Mouse (Mus musculus) MEL (cell line): ENCODE results near the gene Ovca2. TPM values are rescaled to one million over a fixed set of nuclear protein-coding genes. Genes with fewer than 3 reads are reported as not detected.

Experiments
- DNase-seq: peaks from one replicate; pipeline ENCODE4 v3.0.0; 2011; ENCODE audit warnings: low read depth, low spot score
- H3K27ac ChIP-seq: 2 replicates; pipeline ENCODE4 v1.5.1; 2012; ENCODE audit warnings: low read depth, mild to moderate bottlenecking, control low read depth, low read length, moderate library complexity; ENCODE audit not compliant: control insufficient read depth
- H3K27me3 ChIP-seq, 2 experiments: fragments of 150-350 bp in 1 of 2; sonication (generic) in 1 of 2; 2 replicates each; pipeline ENCODE4 v1.6.1; 2012; ENCODE audit warnings: low read length in 2 of 2, mild to moderate bottlenecking in 2 of 2, improper control_type of control experiment in 1 of 2, moderate library complexity in 1 of 2; ENCODE audit not compliant: insufficient read depth in 2 of 2, control insufficient read depth in 1 of 2
- H3K36me3 ChIP-seq, 2 experiments: 2 replicates each; pipeline ENCODE4 v1.6.1; 2012 to 2014; ENCODE audit warnings: low read length in 2 of 2, improper control_type of control experiment in 1 of 2, inconsistent platforms in 1 of 2, mild to moderate bottlenecking in 1 of 2; ENCODE audit not compliant: insufficient read depth in 2 of 2, control insufficient read depth in 1 of 2
- H3K4me1 ChIP-seq, 2 experiments: fragments of 150-350 bp in 1 of 2; sonication (generic) in 1 of 2; 2 replicates each; pipeline ENCODE4 v1.6.1; 2012; ENCODE audit warnings: low read length in 2 of 2, improper control_type of control experiment in 1 of 2, mild to moderate bottlenecking in 1 of 2; ENCODE audit not compliant: insufficient read depth in 2 of 2, control insufficient read depth in 1 of 2
- H3K4me3 ChIP-seq, 2 experiments: fragments of 150-350 bp in 1 of 2; sonication (generic) in 1 of 2; 2 replicates each; pipeline ENCODE4 v1.5.1; 2012; ENCODE audit warnings: low read depth in 2 of 2, low read length in 2 of 2, mild to moderate bottlenecking in 2 of 2, moderate library complexity in 2 of 2, control low read depth in 1 of 2, improper control_type of control experiment in 1 of 2; ENCODE audit not compliant: control insufficient read depth in 1 of 2, insufficient read depth in 1 of 2
- H3K79me2 ChIP-seq: 2 replicates; pipeline ENCODE4 v1.6.1; 2012; ENCODE audit warnings: mild to moderate bottlenecking, low read length, moderate library complexity; ENCODE audit not compliant: control insufficient read depth, poor library complexity, insufficient read depth
- H3K9ac ChIP-seq: 2 replicates; pipeline ENCODE4 v1.6.1; 2012; ENCODE audit warnings: low read depth, mild to moderate bottlenecking, control low read depth, low read length, moderate library complexity; ENCODE audit not compliant: control insufficient read depth, poor library complexity, severe bottlenecking
- H3K9me3 ChIP-seq: fragments of 150-350 bp; sonication (generic); replicated peaks from 2 replicates; pipeline ENCODE4 v1.6.1; 2012; ENCODE audit warnings: mild to moderate bottlenecking, low read length, improper control_type of control experiment, moderate library complexity; ENCODE audit not compliant: insufficient read depth
- CTCF ChIP-seq, 3 experiments: IDR thresholded peaks in 2 of 3; conservative IDR thresholded peaks in 1 of 3; 2 replicates each; pipeline ENCODE4 v1.5.1; 2011 to 2012; ENCODE audit warnings: low read length in 3 of 3, low read depth in 2 of 3, mild to moderate bottlenecking in 2 of 3, improper control_type of control experiment in 1 of 3, inconsistent platforms in 1 of 3, mixed read lengths in 1 of 3, moderate library complexity in 1 of 3; ENCODE audit not compliant: control insufficient read depth in 1 of 3, insufficient read depth in 1 of 3, poor library complexity in 1 of 3, severe bottlenecking in 1 of 3
- EP300 ChIP-seq, 2 experiments: IDR thresholded peaks; 2 replicates each; pipeline ENCODE4 v1.6.1; 2011; ENCODE audit warnings: improper control_type of control experiment in 2 of 2, low read length in 2 of 2, low read depth in 1 of 2, mild to moderate bottlenecking in 1 of 2
- HCFC1 ChIP-seq: IDR thresholded peaks from 2 replicates; pipeline ENCODE4 v1.6.1; 2012; ENCODE audit warnings: low read depth, mild to moderate bottlenecking, inconsistent platforms, low read length, improper control_type of control experiment, moderate library complexity
- JUND ChIP-seq: IDR thresholded peaks from 2 replicates; pipeline ENCODE4 v1.6.1; 2011; ENCODE audit warnings: low read depth, mild to moderate bottlenecking, improper control_type of control experiment, low read length
- KAT2A ChIP-seq: conservative IDR thresholded peaks from 2 replicates; pipeline ENCODE4 v1.6.1; 2012; ENCODE audit warnings: low read depth, low read length, improper control_type of control experiment, inconsistent platforms
- MYC ChIP-seq: IDR thresholded peaks from 2 replicates; pipeline ENCODE4 v1.6.1; 2011; ENCODE audit warnings: low read depth, mild to moderate bottlenecking, low read length, improper control_type of control experiment, moderate library complexity
- NELFE ChIP-seq: IDR thresholded peaks from 2 replicates; pipeline ENCODE4 v1.6.1; 2011; ENCODE audit warnings: low read depth, low read length, improper control_type of control experiment
- POLR2AphosphoS5 ChIP-seq: IDR thresholded peaks from 2 replicates; pipeline ENCODE4 v1.6.1; 2012; ENCODE audit warnings: low read depth, borderline replicate concordance, mild to moderate bottlenecking, inconsistent platforms, low read length, moderate library complexity, mixed read lengths
- RAD21 ChIP-seq: IDR thresholded peaks from 2 replicates; pipeline ENCODE4 v1.6.1; 2011; ENCODE audit warnings: mild to moderate bottlenecking, low read depth, low read length, improper control_type of control experiment
- RCOR1 ChIP-seq: IDR thresholded peaks from 2 replicates; pipeline ENCODE4 v1.6.1; 2012; ENCODE audit warnings: low read depth, mild to moderate bottlenecking, inconsistent platforms, low read length, improper control_type of control experiment
- SMC3 ChIP-seq: IDR thresholded peaks from 2 replicates; pipeline ENCODE4 v1.6.1; 2011; ENCODE audit warnings: low read depth, low read length, improper control_type of control experiment
- TAL1 ChIP-seq: IDR thresholded peaks from 2 replicates; pipeline ENCODE4 v1.6.1; 2012; ENCODE audit warnings: mild to moderate bottlenecking, inconsistent platforms, low read length, moderate library complexity, mixed read lengths
- ZC3H11A ChIP-seq: IDR thresholded peaks from 2 replicates; pipeline ENCODE4 v1.6.1; 2012; ENCODE audit warnings: low read depth, mild to moderate bottlenecking, inconsistent platforms, low read length, improper control_type of control experiment
- polyA plus RNA-seq, 2 experiments: library from polyadenylated mRNA; stranded (reverse) in 1 of 2; unstranded in 1 of 2; fragments of >175 nt in 1 of 2; fragments of >200 nt in 1 of 2; gene quantifications; 2 replicates each; pipeline versions ENCODE4 v1.2.1 to v1.2.4; 2012; ENCODE audit warnings: low replicate concordance in 2 of 2, low read depth in 1 of 2; ENCODE audit not compliant: insufficient read length in 2 of 2, insufficient read depth in 1 of 2, missing spikeins in 1 of 2
- total RNA-seq: library from RNA; depleted of rRNA; stranded (reverse); fragments of 300-350 nt; gene quantifications from 2 replicates; pipeline ENCODE4 v1.2.3, GENCODE M21; 2012

Gene Ovca2
- total and polyA plus RNA-seq, 3 experiments: 23.1 to 33.1 TPM; not detected in 1

DNA sequence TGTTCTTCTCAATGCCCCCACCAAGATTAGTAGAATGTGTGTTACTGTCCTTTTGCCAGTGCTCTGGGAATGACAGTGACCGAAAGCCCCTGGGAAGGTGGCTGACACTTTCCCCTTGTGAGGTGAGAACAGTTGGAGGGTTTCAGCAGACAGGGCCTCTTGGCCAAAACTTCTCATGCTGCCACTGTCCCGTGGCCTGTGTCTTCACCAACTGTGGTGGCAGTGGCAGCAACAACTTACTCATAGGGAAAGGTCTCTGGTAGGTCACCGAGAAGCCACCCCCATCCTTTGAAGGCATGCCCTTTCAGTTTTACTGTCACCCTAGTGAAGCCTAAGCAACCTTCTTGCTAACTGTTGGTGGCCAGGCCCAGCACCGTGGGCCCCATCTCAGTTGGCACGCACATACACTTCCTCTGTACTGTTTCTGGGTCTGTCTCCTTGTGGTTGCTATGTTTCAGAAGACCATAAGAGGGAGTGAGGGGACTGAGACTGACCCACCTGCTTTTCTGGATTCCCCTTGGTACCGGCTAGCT is 24.5 kb downstream of the Ovca2 start:
- peak; percentile 57 for DNase-seq
- H3K4me3 ChIP-seq: no peak overlapping the region
- TF ChIP-seq ZC3H11A (no peak), SMC3 (peak; percentile 26; the same call in 1 of the 2 replicates), RAD21 (peak; percentile 27), CTCF (IDR thresholded peaks at IDR 0.05 in 2 of 3, conservative IDR thresholded peaks at IDR 0.05 in 1 of 3; ENCODE audit: control insufficient read depth in 1 of 3, insufficient read depth in 1 of 3, low read depth in 2 of 3, low read length in 3 of 3, poor library complexity in 1 of 3, severe bottlenecking in 1 of 3) (peak in 2 of 3 experiments; percentile 9 to 34; a peak in 3 of 6 replicates), KAT2A (no peak)
- TF ChIP-seq, all 39 proteins: peak for 3
- H3K36me3 ChIP-seq: peaks cover 7 to 17% of the 10 kb centered on the region in 2 experiments
- H3K9ac ChIP-seq: no peak overlapping the region
- no peaks in the 10 kb centered on the region for H3K27me3 ChIP-seq
- H3K9me3 ChIP-seq: no peaks in the 10 kb centered on the region
- H3K4me1 ChIP-seq: peaks cover 8 to 21% of the 10 kb centered on the region in 2 experiments
- H3K27ac ChIP-seq: no peak overlapping the region
- H3K79me2 ChIP-seq: no peaks in the 10 kb centered on the region

DNA sequence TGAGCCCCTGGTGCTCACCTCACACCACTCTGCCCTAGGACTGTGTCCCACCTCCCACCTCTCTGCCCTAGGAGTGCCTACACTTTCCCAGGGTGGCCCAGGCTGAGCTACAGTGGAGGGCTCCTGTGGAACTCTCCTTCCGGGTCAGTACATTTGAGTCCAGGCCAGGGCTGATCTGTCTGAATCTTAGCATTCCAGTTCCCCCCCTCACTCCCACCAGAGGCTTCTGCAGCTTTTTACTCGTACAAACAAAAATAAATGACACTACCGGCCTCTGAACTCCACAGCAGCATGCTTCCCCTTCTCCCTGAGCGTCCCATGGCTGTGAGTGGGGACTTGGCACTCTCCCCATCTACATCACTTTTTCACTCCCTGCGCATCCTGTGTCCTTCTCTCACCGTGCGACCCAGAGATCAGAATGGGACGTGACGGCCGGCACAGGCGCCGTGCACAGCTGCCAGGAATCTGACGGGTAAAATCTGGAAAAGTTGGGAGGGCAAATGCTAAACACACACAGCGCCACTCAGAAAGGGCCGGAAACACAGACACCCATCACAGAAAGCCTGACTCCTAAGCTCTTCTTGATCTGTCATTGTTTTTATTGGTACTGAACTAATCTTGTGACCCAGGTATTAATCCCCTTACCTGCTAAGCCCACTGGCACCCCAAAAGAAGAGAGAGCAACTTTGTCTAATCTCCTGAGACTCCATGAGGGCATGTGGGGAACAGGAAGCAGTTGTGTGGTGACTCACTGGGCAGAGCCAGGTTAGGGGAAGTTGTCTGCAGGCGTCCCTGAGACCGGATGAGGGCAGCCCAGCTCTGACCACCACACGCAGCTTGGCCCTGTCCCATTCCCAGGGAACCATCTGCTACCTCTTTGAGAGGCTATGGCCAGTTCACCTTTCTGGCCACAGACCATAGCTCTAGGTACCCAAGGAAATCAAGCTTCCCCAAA is 25.8 kb downstream of the Ovca2 start:
- no peaks in the 10 kb centered on the region for H3K79me2 ChIP-seq
- DNase-seq: peak; percentile 68
- H3K36me3 ChIP-seq: peaks cover 7 to 17% of the 10 kb centered on the region in 2 experiments
- H3K27me3 ChIP-seq: no peaks in the 10 kb centered on the region
- H3K27ac ChIP-seq: no peak overlapping the region; the same call in 1 of the 2 replicates
- no peaks in the 10 kb centered on the region for H3K9me3 ChIP-seq
- no peak for TF ChIP-seq NELFE
- TF ChIP-seq HCFC1: no peak
- TF ChIP-seq RCOR1: no peak
- no peak for TF ChIP-seq POLR2AphosphoS5
- 0 out of 2 replicates have a peak, but pooled peaks have one; percentile 15 for TF ChIP-seq TAL1
- peak; percentile 27 to 62; a peak in 2 of 4 replicates for TF ChIP-seq EP300 (IDR thresholded peaks at IDR 0.05; ENCODE audit: low read depth in 1 of 2, low read length in 2 of 2)
- 0 out of 2 replicates have a peak, but pooled peaks have one; percentile 33 for TF ChIP-seq MYC
- TF ChIP-seq JUND: peak; percentile 35; the same call in 1 of the 2 replicates
- no peak overlapping the region for H3K9ac ChIP-seq
- no peak overlapping the region for H3K4me3 ChIP-seq
- H3K4me1 ChIP-seq: peaks cover 8 to 21% of the 10 kb centered on the region in 2 experiments
